Mouse (Mus musculus): Measurements from ENCODE around the gene Spib.

Spib gene

DNA sequence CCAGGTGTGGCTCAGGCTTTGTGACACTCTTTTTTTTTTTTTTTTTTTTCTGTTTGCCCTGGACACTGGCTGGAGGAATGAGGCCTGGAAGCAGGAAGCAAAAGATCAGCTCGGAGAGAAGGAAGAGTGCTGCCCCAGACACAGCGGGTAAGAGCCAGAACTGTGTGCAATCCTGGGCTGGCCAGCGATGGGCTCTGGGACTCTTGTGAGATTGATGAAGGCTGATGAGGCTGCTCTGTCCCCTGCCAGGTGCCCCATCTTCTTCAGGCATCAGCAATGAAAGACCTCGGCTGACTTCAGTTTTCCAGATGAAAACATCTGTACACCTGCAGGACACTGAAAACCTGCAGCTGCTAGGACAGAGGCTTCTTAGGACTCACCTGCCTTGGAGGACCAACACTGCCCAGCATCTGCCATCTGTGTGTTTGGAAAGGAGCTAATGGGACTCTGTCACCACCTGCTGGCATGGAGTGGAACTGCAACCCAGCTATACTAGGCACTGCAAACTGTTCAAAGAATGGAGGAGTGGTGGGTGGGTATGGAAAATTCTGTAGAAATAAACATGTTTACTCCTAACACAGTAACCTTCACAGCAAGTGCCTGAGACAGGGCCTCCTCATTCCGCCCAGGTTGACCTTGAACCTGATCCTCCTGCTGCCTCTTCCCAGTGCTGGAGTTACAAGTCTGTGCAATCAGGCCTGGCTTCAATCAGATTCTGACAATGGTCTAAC is 46.9 kb downstream of the Spib start:
- DNase-seq = peak; percentile 80

DNA sequence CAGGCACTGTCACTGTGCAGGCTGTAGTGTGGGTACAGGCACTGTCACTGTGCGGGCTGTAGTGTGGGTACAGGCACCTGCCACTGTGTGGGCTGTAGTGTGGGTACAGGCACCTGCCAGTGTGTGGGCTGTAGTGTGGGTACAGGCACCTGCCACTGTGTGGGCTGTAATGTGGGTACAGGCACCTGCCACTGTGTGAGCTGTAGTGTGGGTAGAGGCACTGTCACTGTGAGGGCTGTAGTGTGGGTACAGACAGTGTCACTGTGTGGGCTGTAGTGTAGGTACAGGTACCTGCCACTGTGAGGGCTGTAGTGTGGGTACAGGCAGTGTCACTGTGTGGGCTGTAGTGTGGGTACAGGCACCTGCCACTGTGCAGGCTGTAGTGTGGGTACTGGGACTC is 47.8 kb downstream of the Spib start:
- no peak for DNase-seq

DNA sequence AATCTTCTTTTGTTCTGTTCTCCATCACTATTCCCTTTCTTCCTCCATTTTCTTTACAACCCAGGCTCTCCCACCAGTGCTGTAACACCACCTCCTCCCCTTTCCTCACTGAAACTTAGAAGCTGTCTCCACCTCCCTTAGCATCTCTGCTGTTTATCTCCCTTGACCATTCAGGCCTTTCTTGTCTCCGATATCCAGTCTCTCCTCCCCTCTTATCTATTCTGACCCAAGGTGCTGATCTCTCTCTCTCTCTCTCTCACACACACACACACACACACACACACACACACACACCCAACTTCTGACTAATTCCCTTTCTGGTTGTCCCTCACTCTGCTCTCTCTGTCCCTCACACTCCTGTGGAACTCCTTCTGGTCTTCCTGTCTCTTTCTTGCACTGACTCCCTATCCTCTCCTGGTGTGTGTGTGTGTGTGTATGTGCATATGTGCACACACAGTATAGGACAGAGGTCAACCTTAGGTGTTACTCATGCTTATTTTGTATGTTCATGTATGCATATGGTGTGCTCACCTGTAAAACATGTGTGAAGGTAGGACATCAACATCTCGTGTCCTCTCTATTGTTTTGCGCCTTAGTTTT is 48.9 kb downstream of the Spib start:
- DNase-seq = no peak
